Mouse (Mus musculus): ENCODE data around the gene Ndufaf4. TPM values are rescaled to one million over a fixed set of nuclear protein-coding genes. Genes with fewer than 3 reads are reported as not detected.

Ndufaf4 gene
- total and polyA plus RNA-seq, 2 experiments from 2014 or later: 26.4 to 125 TPM

DNA sequence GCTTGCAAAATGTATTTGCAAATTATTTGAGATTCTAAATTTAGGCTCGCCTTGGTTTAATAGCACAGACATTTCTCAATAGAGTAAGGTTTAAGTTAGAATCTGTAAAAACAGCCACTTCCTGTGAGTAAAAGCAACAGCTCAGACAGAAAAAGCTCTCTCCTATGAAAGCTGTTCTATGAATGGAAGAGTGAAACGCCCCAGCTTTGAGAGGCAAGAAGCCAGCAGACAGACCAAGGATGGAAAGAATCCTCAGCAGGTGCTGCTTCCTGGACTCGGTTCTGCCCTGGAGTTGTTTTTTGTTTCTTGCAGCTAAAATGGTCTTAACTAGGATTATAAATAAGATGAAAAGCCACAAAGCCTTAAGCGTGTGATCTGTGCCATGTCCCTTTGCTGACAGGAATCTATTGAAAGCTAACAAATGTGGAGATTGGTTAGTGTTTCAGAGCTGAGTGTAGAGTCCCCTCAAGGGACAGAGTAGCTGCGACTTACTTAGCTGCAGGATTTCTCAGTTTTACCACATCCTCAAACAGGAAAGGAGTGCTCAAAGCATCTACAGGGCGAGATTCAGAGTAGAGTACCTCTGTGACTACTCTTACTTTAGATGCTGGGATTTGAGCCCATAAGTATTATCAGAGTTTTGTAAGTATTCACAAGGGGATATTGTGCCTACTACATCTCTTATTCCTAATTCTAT lies 45.0 kb downstream of the Ndufaf4 start:
- H3K9me3 ChIP-seq (replicated peaks; ENCODE audit: control insufficient read depth, low read length): no peaks in the 10 kb centered on the region
- H3K36me3 ChIP-seq (replicated peaks; ENCODE audit: control insufficient read depth, insufficient read depth, low read length): no peaks in the 10 kb centered on the region
- no peaks in the 10 kb centered on the region for H3K27me3 ChIP-seq (ENCODE audit: control insufficient read depth, insufficient read depth, low read length)
- no peak for DNase-seq (ENCODE audit: low spot score)
- H3K9ac ChIP-seq (replicated peaks; ENCODE audit: low read depth, low read length): no peak overlapping the region
- no peak overlapping the region for H3K4me2 ChIP-seq (ENCODE audit: low read depth, low read length)
- no peak for ATAC-seq (ENCODE audit: insufficient read depth, low read depth)
- H3K4me1 ChIP-seq (ENCODE audit: control insufficient read depth, insufficient read depth): no peaks in the 10 kb centered on the region
- no peak overlapping the region for H3K27ac ChIP-seq (ENCODE audit: low read depth)
- TF ChIP-seq EP300 (IDR thresholded peaks at IDR 0.05; ENCODE audit: low read depth) (no peak), CTCF (IDR thresholded peaks at IDR 0.05; ENCODE audit: low read depth) (no peak)
- 42% methylated on average over 6 of the region's 6 CpGs for WGBS
- H3K4me3 ChIP-seq (ENCODE audit: low read depth, low read length): no peak overlapping the region

Other genes with a start within 250 kb of the Ndufaf4 start
- gene Klhl32, start 47.0 kb upstream of the Ndufaf4 start, total RNA-seq (2014; rRNA removed; ENCODE audit: low replicate concordance): 8.5 and 12.3 TPM in 2 replicates
- 5.7 and 6.2 TPM in 2 replicates for gene Klhl32, start 47.0 kb upstream of the Ndufaf4 start, polyA plus RNA-seq (2015; fragmentation: Nextera tagmentation; extraction: Ambion mirVana)
- gene Gpr63, start 68.3 kb downstream of the Ndufaf4 start, total RNA-seq (2014; rRNA removed; ENCODE audit: low replicate concordance): 0.23 and 0.69 TPM in 2 replicates
- 0.16 and 0.18 TPM in 2 replicates for gene Gpr63, start 68.3 kb downstream of the Ndufaf4 start, polyA plus RNA-seq (2015; fragmentation: Nextera tagmentation; extraction: Ambion mirVana)